Mouse (Mus musculus) lung, postnatal 4 days (tissue): ENCODE data around the gene Scd4.
"Not testable (repeated sequence)": the region's sequence is repeated elsewhere in the genome, so short reads cannot be mapped to it uniquely, and the experiment has no call there.

ENCODE experiments used
- DNase-seq, 2 experiments: peaks; one replicate each; pipeline ENCODE4 v3.0.0; 2021

Scd4 gene

DNA sequence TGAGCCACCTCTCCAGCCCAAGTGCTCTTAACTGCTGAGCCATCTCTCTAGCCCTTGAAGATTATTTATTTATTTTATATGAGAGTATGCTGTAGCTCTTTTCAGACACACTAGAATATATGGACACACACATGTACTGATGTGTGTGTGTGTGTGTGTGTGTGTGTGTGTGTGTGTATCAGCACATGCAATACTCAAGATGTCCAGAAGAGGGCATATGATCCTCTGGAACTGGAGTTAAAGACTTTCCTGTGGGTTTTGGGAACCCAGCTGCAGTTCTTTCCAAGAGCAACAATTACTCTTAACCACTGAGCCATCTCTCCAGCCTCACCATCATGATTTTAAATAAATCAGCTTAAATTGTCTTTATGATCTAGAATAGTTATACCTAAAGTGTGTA lies 14.3 kb upstream of the Scd4 start:
- DNase-seq, result no peak

DNA sequence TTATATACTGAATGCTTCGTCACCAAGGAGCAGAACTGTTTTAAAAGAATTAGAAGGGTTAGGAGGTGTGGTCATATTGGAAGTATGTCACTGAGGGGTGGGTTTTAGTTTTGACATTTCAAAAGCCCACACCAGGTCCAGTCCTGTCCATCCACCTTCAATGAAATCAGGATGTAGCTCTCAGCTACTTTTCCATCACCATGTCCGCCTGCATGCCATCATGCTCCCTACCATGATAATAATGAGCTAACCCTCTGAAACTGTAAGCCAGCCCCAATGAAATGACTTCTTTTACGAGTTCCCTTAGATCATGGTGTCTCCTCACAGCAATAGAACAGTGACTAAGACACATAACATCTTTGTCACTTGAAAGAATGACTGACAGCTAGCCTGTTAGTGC lies 12.6 kb upstream of the Scd4 start:
- DNase-seq, result no peak

DNA sequence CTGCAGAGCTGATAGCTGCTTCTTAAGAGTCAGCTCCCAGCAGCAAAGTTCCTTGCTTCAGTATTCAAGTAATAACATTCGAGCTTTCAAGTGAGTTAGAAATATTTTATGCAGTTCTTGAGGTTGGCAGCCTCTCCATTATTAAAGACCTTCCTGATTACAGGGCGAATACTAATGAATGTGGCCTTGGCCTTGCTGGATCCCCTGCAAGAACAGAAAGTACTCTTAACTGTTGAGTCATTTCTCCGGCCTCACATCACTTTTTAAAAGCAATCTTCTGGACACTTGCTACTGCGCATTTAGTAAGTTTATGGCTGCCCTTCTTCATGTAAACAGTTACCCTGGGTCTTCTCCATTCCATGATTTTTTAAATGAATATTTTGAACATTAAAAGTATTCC lies 11.7 kb upstream of the Scd4 start:
- DNase-seq, result no peak

DNA sequence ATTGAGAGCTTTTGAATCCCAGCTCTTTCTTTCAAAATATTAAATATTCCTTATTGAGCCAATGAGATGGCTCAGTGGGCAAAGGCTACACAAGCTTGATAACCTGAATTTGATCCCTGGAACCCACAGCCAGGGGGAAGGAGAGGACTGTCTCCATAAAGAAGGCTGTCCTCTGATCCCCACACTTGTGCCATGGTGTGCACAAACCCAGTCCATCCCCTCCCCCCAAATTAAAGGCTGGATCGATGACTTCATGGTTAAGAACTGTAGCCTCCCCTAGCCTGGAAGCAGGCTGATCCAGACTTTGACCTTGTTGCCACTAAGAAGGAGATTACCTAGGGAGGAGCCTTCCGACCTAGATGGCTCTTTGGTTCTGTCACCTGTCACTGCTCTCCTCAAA lies 11.3 kb upstream of the Scd4 start:
- DNase-seq, result no peak

DNA sequence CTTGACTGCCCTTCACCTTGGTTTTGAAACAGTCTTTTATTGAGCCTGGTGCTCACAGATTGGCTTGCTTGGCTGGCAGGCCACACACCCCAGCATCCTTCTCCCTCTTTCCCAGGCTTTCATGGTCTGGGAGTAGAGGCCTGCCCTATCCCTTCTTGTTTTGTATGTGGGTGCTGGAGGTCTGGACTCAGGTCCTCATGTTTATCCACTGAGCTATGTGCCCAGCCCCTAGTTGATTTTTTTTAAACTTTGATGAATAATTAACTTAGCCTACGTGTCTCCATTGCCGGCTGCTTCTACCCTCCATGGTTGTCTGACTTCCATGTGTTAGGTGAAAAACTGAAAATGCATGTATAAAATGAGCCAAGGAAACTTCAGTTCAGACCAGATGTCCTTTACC lies 3.3 kb upstream of the Scd4 start:
- no peak for DNase-seq

DNA sequence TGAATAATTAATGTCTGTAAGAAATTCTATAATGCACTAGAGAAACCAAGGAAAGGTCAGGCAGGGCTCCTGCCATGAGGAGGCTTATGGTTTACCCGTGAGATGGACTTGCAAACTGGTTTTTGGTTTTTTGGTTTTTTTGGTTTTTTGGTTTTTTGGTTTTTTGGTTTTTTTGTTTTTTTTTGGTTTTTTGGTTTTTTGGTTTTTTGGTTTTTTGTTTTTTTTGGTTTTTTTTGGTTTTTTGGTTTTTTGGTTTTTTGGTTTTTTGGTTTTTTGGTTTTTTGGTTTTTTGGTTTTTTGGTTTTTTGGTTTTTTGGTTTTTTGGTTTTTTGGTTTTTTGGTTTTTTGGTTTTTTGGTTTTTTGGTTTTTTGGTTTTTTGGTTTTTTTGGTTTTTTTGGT lies 1.8 kb upstream of the Scd4 start:
- DNase-seq, result not testable (repeated sequence)

DNA sequence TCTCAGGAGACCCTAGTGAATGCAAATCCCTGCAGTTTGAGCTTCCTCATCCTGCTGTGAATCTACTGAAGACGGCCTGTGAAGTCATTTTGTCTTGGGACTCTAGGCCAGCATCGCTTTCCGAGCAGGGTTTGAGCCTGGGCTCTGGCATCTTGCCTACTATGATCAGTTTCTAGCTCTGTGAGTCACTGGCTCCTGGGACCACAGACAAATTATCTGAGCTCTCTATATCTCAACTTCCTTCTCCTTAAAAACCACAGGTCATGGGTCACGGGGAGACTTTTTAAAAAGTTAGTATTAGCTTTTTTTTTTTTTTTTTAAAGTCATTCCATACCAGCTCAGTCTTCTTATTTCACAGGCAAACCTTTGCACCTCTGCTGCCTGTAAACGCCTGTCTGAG lies 981 bp upstream of the Scd4 start:
- DNase-seq, result no peak

DNA sequence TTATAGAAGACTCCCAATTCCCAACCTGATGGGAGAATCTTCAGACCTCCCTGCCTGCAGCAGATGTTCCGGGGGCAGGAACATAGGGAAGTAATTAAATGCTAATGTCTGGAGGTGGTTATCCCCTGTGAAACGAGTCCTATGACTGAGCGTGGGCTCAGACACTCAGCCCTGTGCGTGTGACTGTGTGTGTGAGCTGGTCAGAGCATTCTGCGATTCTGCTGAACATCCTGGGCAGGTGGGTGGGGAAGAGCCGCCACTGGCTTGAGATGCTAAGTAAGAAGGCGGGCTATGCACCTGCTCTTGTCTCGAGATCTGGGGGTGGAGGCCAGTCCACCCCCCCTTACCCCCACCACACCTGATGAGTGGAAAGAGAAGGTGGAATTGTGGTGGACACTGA lies 566 bp upstream of the Scd4 start:
- no peak for DNase-seq

DNA sequence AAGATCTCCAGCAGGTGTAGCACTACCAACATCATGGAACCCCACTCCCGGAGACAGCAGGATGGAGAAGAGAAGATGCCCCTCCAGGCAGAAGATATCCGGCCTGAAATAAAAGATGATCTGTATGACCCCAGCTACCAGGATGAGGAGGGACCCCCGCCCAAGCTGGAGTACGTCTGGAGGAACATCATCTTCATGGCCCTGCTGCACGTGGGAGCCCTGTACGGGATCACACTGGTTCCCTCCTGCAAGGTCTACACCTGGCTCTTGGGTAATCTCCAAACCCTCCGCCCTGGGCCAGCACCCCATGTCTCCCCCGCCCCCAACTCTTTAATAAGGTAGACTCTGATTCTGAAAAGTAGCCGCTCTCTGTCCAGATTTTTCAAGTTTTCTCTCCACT lies 1.1 kb downstream of the Scd4 start:
- DNase-seq, result no peak

DNA sequence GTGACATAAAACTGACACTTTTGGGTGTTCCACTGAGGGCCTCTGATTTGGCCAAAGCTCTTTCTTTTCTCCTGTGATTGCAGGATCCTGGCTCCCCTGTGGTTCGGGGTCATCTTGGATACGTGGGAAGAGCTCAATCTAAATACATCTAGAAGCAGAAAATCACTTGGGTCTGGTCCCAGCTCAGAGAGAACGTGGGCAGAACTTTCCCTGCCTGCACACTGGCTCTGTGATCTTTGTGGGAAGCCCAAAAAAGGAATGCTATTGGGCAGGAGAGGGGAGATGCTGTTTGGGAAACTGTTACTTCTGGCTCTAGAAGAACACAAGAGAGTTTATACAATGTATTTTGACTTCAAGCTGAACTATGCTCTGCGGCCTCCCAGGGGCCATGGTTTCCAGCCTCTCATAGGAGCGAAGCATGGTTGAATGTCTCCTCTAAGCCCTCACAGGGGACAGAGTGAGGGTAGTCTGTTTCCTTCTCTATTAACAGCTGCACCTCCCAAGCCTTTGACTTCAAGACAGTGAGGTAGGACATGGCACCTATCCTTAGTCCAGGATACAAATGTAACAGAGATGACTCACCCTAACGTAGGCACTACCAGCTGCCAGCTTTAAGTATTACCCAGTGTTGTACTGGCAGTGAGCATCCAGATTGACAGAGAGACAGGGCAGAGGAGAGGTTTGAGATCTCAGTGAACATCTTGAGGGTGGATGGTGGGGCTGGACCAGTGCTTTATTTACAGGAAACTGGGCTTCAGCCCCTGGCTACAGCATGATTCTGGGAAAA lies 3.2 kb downstream of the Scd4 start:
- DNase-seq, result no peak

DNA sequence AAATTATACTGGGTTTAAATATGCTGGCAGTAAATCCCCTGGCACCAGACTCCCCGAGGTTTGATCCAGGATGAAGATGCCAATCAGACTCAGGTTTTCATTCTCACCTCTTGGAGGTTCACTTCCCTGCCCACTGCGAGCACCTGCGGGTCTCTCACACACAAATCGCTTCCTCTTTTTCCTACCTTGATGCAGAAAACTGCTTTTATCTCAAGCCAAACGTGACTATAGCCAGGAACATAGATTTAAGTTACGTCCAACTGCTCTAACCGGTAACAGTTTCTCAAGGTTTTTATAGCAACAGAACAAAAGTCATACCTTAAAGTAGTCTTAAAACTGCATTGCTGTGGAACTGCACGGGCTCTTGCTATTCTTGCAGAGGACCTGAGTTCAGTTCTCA lies 16.8 kb downstream of the Scd4 start:
- DNase-seq, result no peak

DNA sequence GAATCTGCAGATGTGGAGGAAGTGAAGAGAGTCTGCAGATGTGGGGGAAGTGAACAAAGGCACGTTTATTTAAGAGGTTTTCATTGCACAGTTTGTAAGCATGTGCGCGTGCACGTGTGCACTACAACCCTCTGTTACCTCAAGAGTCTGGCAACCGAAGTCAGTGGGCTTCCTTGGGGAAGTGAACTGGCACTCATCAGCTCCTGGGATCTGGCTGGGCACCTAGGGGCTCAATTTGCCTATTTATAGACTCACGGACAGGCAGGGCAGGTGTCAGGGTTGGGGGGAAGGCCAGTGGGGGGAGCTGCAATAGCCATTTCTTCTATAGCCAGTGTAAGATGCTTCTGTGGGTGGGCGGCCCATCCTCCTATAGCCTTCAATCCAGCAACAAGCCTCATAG lies 18.9 kb downstream of the Scd4 start:
- no peak for DNase-seq

DNA sequence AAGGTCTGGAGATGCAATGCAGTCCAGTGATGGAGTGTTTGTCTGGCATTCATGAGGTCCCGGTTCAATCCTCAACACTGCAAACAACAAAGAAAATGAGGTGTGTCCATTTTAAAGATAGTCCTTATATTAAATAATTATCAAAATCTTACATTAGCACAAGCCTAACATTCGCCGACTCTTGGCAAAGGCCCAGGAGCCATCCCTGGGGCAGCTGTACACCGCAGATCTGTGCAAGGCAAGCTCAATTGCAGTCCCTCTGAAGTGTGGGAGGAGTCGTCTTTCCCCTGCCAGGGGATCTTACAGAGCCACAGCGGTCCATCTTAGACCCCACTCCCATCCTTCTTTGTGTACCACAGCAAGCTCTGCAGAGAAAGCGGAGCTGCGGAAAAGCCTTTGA lies 25.8 kb downstream of the Scd4 start:
- no peak for DNase-seq

DNA sequence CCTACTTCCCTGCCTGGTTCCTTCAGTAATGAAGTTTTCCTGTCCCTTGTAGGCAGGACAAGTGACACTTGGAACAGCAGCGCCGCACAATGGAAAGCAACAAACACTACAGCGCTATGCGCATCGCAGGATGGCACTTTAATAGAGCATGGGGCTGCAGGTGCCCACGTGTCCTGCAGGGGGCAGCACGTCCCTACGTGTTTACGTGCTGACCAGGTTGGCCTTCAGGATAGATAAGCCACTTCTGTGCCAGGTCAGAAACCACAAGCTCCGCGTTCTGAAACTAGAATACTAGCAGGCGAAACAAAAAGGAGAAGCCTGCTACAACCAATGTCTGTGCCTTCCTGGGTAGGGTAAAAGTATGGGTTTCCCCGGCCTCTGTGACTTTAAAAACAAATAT lies 30.6 kb downstream of the Scd4 start:
- peak; percentile 68 to 79 for DNase-seq

DNA sequence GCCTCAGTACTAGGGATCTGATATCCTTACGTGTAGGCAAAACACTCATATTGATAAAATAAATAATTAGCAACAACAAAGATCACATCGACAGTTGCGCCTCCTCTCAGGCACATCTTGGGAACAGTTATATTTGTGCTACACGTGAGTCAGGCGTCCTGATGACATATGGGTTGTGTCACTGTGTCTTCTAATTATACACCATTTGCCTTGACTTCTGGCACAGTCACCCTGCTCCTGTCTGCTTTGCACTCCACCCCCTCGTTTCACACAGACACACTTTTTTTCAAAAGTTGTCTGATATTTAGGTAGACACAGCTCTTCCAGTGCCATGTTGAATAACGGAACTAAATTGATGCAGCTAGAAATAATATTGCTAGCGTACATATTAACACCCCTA lies 31.1 kb downstream of the Scd4 start:
- DNase-seq, result no peak

DNA sequence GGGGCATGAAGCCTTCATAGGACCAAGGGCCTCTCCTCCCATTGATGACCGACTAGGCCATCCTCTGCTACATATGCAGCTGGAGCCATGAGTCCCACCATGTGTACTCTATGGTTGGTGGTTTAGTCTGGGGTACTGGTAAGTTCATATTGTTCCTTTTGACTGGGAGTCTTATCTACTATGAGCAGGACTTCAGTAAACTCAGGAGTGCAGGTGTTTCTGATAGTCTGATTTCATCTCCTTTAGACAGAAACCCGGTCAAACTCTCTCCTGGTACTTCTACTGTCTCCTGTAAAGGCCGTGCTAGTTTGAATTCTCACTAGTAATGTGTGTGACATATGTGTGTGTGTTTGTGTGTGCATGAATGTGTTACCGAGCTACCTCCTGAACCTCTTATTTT lies 32.8 kb downstream of the Scd4 start:
- DNase-seq, result no peak

DNA sequence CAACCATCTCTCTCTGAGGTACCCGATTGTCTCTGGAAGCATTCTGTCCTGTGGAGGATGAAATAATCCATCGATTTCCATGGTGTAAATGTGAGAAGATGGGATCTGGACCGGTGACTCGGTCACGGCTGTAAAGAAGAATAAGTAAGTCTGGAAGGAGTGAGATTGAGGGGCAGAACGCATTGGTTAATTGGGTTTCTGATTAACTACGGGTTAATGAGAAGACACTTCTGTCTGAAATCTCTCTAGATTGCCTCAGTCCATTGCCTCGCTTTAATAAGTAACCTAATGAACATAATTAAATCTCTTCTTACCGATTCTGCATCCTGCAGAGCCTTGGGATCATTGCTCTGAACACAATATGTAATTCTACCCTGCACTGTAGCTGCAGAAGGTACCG lies 34.2 kb downstream of the Scd4 start:
- DNase-seq, result not testable (repeated sequence)

DNA sequence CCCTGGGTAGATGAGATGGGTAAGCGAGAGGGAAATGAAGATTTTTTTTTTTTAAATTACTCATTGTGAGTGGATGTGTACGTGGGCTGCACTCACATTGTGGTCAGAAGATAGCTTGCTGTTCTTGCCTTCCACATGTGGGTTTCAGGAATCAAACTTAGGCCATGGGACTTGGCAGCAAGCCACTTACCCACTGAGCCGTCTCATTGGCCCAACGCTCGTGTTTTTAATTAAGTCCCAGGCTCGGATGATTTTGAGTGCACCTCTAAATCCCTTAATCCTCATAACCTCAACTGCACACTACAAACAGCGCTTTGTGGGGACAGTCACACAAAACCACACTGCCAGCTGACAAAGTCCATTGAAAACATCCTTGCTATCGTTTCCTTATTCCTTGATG lies 36.5 kb downstream of the Scd4 start:
- DNase-seq, result no peak

DNA sequence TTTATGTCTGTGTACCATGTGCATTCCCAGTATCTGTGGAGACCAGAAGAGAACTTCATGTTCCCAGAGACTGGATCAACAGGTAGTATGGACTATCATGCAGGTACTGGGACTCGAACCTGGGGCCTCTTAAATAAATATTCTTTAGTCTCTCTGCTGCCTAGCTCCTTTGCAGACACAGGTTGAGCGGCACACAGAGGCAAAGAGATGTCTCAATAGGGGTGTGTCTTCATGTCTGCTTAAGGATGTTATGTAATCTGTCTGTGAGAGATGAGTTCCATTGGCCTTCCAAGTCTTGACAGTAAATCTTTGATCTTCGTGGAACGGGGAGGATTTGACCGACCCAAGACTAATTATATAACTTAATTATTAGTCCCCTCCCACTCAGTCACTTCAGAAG lies 37.3 kb downstream of the Scd4 start:
- DNase-seq, result no peak

DNA sequence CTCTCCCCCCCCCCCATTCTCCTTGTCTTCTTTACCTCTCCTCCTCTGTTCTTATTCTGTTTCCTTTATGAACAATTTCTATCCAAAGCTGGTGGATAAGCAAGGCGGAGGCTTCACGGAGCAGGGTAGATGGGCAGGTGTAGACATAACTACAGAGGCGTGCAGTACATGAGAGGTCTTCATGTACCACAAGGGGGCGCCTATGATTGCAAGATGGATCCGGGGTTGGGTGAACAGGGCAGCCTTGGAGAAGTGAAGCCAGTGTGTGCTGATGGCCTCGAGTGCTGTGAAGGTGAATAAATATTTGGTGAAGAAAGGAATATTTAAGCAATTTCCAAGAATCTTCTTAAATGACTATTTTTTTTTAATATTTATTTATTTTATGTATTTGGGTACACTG lies 40.1 kb downstream of the Scd4 start:
- DNase-seq, result peak; percentile 63 to 86

DNA sequence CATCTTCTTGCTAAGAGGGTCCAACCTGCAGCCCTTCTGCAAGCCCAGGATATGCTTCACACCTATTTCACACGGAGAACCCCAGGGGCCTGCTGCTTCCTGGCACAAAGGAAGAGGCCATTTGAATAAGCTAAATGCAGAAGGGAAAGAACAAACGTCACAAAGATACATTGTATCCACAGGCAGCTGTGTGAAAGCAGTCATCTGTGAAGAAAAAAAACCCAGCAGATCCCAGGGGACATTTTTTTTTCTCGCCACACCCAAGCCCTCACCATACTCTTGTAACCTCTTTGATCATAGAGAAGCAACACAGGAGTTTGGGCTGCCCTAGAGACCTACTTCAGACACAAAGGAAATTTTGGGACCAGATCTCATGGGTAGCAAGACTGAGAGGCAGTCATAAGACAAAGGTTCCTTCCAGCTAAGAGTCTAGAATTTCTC lies 43.6 kb downstream of the Scd4 start:
- DNase-seq, result no peak

DNA sequence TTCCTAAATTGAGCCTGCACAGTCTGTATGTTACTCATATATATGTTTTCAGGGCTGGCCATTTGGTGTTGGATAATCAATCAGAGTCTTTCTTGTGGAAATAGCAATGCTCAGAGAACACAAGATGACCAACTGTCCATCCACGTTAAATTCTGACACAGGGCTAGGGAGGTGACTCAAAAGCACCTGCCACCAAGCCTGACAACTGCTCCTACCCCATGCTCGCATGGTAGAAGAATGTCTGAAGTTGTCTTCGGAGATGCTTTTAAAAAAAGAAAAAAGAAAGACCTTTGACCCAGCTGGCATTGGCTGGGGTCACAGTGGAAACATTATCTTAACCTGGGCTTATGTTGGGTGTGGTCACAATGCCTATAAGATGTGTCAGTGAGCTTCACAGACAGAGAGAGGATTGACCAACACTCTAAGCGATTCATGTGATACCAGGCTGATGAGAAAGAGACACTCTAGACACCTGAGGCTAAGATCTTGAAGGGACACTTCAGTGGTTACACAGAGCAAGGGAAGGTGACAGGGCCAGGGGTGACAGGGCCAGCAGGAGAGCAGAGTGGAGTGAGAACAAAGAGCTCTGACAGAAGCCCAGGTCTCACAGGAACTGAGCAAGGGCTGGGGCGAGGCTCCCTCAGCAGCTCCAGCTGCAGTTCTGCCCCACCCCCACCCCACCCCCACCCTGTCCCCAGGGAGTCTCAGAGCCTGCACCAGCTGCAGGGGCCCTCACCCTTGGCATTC lies 44.9 kb downstream of the Scd4 start:
- DNase-seq, result peak in 1 of 2 experiments; percentile 26

DNA sequence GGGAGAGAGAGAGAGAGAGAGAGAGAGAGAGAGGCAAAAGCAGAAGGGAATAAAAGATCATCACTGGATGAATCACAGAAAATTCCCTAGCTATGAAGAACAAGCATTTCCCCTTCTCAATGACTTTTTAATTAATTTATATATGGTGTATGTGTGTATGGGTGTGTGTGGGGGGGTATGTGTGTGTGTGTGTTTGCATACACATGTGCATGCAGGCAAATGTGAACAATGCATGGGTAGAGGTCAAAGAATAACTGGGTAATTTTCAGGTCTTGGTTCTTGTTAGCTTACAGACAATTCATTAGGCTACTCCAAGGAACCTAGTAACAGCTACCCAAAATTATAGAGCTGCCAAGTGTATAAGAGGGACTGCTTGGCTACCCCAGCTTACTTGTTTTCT lies 46.2 kb downstream of the Scd4 start:
- DNase-seq, result no peak

DNA sequence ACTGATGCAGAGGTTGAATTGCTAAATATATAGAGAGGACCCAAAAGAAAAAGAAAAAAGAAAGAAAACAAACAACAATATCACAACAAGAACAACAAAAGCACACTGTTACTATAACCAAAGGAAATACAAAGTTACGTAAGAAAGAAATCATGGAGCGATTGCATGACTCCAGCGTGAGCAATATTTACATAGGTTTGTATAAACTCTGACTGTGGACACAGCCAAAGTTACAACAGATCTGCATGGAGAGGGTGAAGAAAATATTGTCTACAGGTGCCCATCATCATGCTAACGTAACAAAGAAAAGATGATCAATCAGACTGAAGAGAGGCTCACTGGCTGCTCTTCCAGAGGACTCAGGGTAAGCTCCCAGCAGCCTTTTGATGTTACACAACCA lies 47.2 kb downstream of the Scd4 start:
- DNase-seq, result no peak
